Mouse (Mus musculus) ES-E14 (cell line): ENCODE results near the gene Rap1gap2. TPM values are rescaled to one million over a fixed set of nuclear protein-coding genes. Genes with fewer than 3 reads are reported as not detected.

ENCODE experiments used
- DNase-seq: peaks from one replicate; pipeline ENCODE4 v3.0.0-alpha.2; 2013; ENCODE audit warnings: low read depth, low spot score
- H3K27ac ChIP-seq: 2 replicates; pipeline ENCODE4 v1.5.1; 2012; ENCODE audit warnings: low read depth, mild to moderate bottlenecking, low read length, moderate library complexity, mixed read lengths; ENCODE audit not compliant: poor library complexity, insufficient read depth, severe bottlenecking
- H3K36me3 ChIP-seq: 2 replicates; pipeline ENCODE4 v1.6.1; 2012; ENCODE audit warnings: mild to moderate bottlenecking, low read length, moderate library complexity, mixed read lengths; ENCODE audit not compliant: control insufficient read depth, poor library complexity, insufficient read depth, severe bottlenecking
- H3K4me1 ChIP-seq, 2 experiments: fragments of 150-350 bp in 1 of 2; sonication (generic) in 1 of 2; 2 replicates each; pipeline ENCODE4 v1.6.1; 2012; ENCODE audit warnings: low read length in 2 of 2, mild to moderate bottlenecking in 1 of 2, mixed read lengths in 1 of 2; ENCODE audit not compliant: control insufficient read depth in 2 of 2, insufficient read depth in 2 of 2, poor library complexity in 1 of 2
- H3K4me3 ChIP-seq, 2 experiments: fragments of 150-350 bp in 1 of 2; sonication (generic) in 1 of 2; 2 replicates each; pipeline ENCODE4 v1.5.1; 2012; ENCODE audit warnings: low read length in 2 of 2, low read depth in 1 of 2, mild to moderate bottlenecking in 1 of 2, mixed read lengths in 1 of 2; ENCODE audit not compliant: insufficient read depth in 1 of 2, poor library complexity in 1 of 2, severe bottlenecking in 1 of 2
- H3K9ac ChIP-seq: 2 replicates; pipeline ENCODE4 v1.6.1; 2012; ENCODE audit warnings: low read depth, mild to moderate bottlenecking, low read length, mixed read lengths; ENCODE audit not compliant: poor library complexity, insufficient read depth, severe bottlenecking
- H3K9me3 ChIP-seq: fragments of 150-350 bp; sonication (generic); 2 replicates; pipeline ENCODE4 v1.6.1; 2012; ENCODE audit warnings: low read depth, mild to moderate bottlenecking, low read length; ENCODE audit not compliant: control insufficient read depth, insufficient read depth
- CHD2 ChIP-seq: IDR thresholded peaks from 2 replicates; pipeline ENCODE4 v1.6.1; 2014; ENCODE audit warnings: mild to moderate bottlenecking, low read depth, low read length, inconsistent platforms
- HCFC1 ChIP-seq: IDR thresholded peaks from 2 replicates; pipeline ENCODE4 v1.6.1; 2012; ENCODE audit warnings: low read length, inconsistent platforms, borderline replicate concordance; ENCODE audit not compliant: insufficient read depth
- MAFK ChIP-seq: IDR thresholded peaks from 2 replicates; pipeline ENCODE4 v1.6.1; 2014; ENCODE audit warnings: mild to moderate bottlenecking, low read depth, low read length, inconsistent platforms; ENCODE audit not compliant: insufficient read depth
- ZC3H11A ChIP-seq: IDR thresholded peaks from 2 replicates; pipeline ENCODE4 v1.6.1; 2012; ENCODE audit warnings: low read depth, mild to moderate bottlenecking, inconsistent platforms, low read length, borderline replicate concordance
- ZNF384 ChIP-seq: IDR thresholded peaks from 2 replicates; pipeline ENCODE4 v1.6.1; 2012; ENCODE audit warnings: low read depth, low read length, inconsistent platforms
- in situ Hi-C, 2 experiments: fragments of 600-800 bp; cut with MboI; formaldehyde crosslinking; loops; one replicate each; pipeline ENCODE4 v1.15.1; 2025; ENCODE audit warnings: low sequenced_read_pairs in 2 of 2, inconsistent platforms in 1 of 2; ENCODE audit not compliant: unreplicated experiment in 2 of 2
- total RNA-seq: library from RNA; depleted of rRNA; stranded (reverse); fragments of 300-350 nt; gene quantifications from 2 replicates; pipeline ENCODE4 v1.2.3, GENCODE M21; 2012

Gene Rap1gap2
- total RNA-seq, 1 experiment: 2.7 TPM

DNA sequence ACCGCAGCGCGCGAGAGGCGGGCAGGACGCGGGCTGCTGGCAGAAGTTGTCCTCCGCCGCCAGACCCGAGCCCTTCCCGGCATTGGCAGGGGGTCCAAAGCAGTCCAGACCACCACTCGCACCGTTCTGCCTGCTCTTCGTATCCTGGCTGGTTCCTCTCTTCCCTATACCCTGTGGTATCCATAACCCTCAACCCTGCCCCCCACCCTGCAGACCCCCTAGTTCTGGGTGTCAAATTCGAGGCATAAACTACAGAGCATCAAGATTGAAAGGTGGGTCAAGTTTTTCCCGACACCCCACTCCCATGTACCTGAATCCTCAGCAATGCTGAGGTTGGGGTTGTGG lies 9.2 kb upstream of the Rap1gap2 start:
- Histone ChIP-seq H3K27ac (no peak overlapping the region), H3K4me1 (peaks cover 2 to 5% of the 10 kb centered on the region in 2 experiments; a peak in 1 of 4 replicates), H3K9me3 (no peaks in the 10 kb centered on the region), H3K4me3 (peak overlapping the region; percentile 95 to 97), H3K36me3 (peaks cover 8% of the 10 kb centered on the region; the same call in 1 of the 2 replicates), H3K9ac (peak overlapping the region; percentile 87)
- in situ Hi-C loops: no loop called here
- no peak for DNase-seq
- TF ChIP-seq MAFK (no peak), CHD2 (no peak), HCFC1 (no peak), ZC3H11A (no peak), ZNF384 (no peak)

DNA sequence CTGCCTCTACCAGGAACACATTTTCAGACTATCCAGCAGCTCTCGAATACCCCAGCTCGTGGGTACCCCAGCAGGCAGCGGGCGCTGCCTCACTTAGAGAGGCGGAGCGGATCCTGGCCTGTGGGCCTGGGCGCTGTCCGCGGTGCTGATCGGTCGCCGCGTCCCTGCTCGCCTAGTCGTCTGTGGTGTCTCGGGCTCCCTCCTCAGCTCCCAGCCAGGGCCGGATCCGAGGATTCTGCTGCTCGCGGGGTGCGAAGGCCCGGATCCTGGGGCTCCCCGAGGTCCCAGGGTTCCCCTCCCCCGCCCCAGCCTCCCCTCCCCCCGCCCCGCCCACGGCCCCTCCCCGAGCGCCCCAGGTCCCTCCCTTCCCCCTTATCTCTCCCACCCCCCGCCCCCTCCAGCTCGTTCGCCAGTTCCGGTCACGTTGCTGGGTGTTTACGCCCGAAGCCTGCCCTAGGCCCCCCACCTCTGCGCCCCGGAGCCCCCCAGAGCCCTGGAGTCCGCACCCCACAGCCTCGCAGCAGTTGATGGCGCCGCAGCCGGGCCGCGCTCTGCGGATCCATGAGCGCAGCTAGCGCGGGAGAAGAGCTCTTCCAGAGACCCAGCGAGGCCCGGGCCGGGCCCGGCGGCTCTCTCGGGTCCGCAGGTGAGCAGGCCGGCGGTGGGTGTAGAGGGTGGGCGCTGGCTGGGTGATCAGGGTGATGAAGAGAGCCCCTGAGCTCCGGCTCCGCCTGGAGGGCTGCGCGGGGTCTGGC lies 8.7 kb upstream of the Rap1gap2 start, which contains the start of gene Ccdc92b:
Ccdc92b (plus strand) TSS at position 405 of the 755 bp plus-strand sequence.
- peak; percentile 73 for DNase-seq
- Histone ChIP-seq H3K36me3 (peaks cover 8% of the 10 kb centered on the region; the same call in 1 of the 2 replicates), H3K27ac (no peak within 1 kb of the TSS)

DNA sequence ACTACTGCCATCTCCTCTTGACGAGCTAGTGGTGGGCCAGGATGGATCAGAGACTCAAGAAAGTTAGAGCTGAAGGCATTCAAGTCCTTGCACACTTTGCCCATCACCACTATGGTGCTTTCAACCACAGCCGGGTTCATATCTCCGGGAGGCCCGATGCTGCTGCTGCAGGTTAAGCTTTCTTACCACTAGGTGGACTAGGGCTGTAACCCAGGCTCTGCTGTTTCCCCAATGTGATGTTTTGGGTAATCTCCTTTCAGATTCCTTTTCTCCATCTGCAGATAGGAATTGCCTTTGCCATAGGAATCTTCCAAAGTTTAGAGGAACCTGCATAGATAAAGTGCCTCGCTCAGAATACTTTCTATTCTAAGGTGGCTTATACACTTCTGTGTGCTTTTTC lies 4.9 kb upstream of the Rap1gap2 start:
- no peak for DNase-seq
- Histone ChIP-seq H3K36me3 (no peaks in the 10 kb centered on the region), H3K9ac (no peak overlapping the region), H3K27ac (no peak overlapping the region), H3K9me3 (no peaks in the 10 kb centered on the region), H3K4me1 (peaks cover 2 to 13% of the 10 kb centered on the region in 2 experiments; a peak in 3 of 4 replicates), H3K4me3 (no peak overlapping the region)
- TF ChIP-seq HCFC1 (no peak), ZNF384 (no peak), CHD2 (no peak), MAFK (no peak), ZC3H11A (no peak)
- in situ Hi-C loops: no loop called here

More for the DNA sequence above, 8.7 kb upstream of the Rap1gap2 start, which contains the start of gene Ccdc92b:
- TF ChIP-seq HCFC1 (no peak), CHD2 (no peak), ZC3H11A (no peak)
- Histone ChIP-seq H3K4me3 (peak within 1 kb of the TSS; percentile 95 to 97), H3K4me1 (peaks cover 2 to 5% of the 10 kb centered on the region in 2 experiments; a peak in 1 of 4 replicates), H3K9ac (peak within 1 kb of the TSS; percentile 87), H3K9me3 (no peaks in the 10 kb centered on the region)
- in situ Hi-C loops: no loop called here

DNA sequence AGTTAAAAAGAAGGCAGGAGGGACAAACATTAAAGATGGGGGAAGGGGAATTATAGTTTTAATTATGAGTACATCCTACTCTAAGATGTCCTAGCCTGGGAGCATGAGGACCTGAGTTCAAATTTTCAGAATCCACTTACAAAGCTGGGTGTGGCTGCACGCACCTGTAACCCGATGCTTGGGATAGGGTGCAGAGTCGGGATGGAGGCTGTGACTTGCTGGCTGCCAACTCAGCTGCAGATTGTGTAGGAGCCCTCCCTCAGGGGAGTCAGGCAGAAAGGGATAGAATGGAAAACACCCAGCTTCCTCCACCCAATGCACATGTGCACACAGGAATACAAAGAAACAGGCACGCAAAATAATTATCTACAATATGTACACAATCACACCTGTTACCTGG lies 2.7 kb upstream of the Rap1gap2 start:
- Histone ChIP-seq H3K27ac (no peak overlapping the region), H3K9ac (no peak overlapping the region), H3K4me1 (peaks cover 0 to 16% of the 10 kb centered on the region in 2 experiments; a peak in 3 of 4 replicates), H3K36me3 (no peaks in the 10 kb centered on the region), H3K4me3 (no peak overlapping the region), H3K9me3 (no peaks in the 10 kb centered on the region)
- in situ Hi-C loops: no loop called here
- DNase-seq: no peak
- TF ChIP-seq MAFK (no peak), CHD2 (no peak), HCFC1 (no peak), ZNF384 (no peak), ZC3H11A (no peak)
